Mouse (Mus musculus): ENCODE data around the gene Fam114a2.
A peak's percentile ranks its signal among the peaks of the same experiment; 100 is the strongest.

Fam114a2 gene

GRCm38 (mm10) chr11:57434153-57434552 is 84.3 kb downstream of the Fam114a2 start:
- DNase-seq (ENCODE audit: low read depth), result peak; percentile 11
